Mouse (Mus musculus) myocyte (in vitro differentiated cells): ENCODE measurements around the gene Pacsin3. TPM values are rescaled to one million over a fixed set of nuclear protein-coding genes. Genes with fewer than 3 reads are reported as not detected.

ENCODE experiments used
- H3K27me3 ChIP-seq: one replicate; pipeline ENCODE4 v1.6.1; 2011; ENCODE audit not compliant: control insufficient read depth, insufficient read depth, insufficient read length
- H3K36me3 ChIP-seq: one replicate; pipeline ENCODE4 v1.6.1; 2011; ENCODE audit not compliant: control insufficient read depth, insufficient read depth
- H3K4me2 ChIP-seq: one replicate; pipeline ENCODE4 v1.6.1; 2011; ENCODE audit warnings: low read depth, control low read depth
- H3K4me3 ChIP-seq: one replicate; pipeline ENCODE4 v1.5.1; 2011; ENCODE audit warnings: mild to moderate bottlenecking, control low read depth, moderate library complexity
- H3K79me2 ChIP-seq: one replicate; pipeline ENCODE4 v1.6.1; 2011; ENCODE audit not compliant: control insufficient read depth, insufficient read depth
- H3ac ChIP-seq: one replicate; pipeline ENCODE4 v1.6.1; 2011; ENCODE audit not compliant: control insufficient read depth, insufficient read length
- CEBPB ChIP-seq: IDR thresholded peaks from 2 replicates; pipeline ENCODE4 v1.6.1; 2011; ENCODE audit warnings: mild to moderate bottlenecking, moderate library complexity; ENCODE audit not compliant: poor library complexity, insufficient read depth, severe bottlenecking
- E2F4 ChIP-seq: IDR thresholded peaks from one replicate; pipeline ENCODE4 v1.6.1; 2011; ENCODE audit warnings: mild to moderate bottlenecking, control low read depth, moderate library complexity; ENCODE audit not compliant: insufficient read depth
- MAX ChIP-seq: IDR thresholded peaks from one replicate; pipeline ENCODE4 v1.6.1; 2011; ENCODE audit warnings: low read depth, mild to moderate bottlenecking, control low read depth
- MYOD1 ChIP-seq, 3 experiments: IDR thresholded peaks; one replicate each; pipeline ENCODE4 v1.6.1; 2011; ENCODE audit warnings: control low read depth in 2 of 3, low read depth in 2 of 3, mild to moderate bottlenecking in 2 of 3, moderate library complexity in 1 of 3; ENCODE audit not compliant: insufficient read length in 2 of 3, control insufficient read depth in 1 of 3
- MYOG ChIP-seq, 3 experiments: IDR thresholded peaks; one replicate each; pipeline ENCODE4 v1.6.1; 2011; ENCODE audit warnings: control low read depth in 2 of 3, low read depth in 2 of 3, mild to moderate bottlenecking in 2 of 3; ENCODE audit not compliant: insufficient read length in 2 of 3, control insufficient read depth in 1 of 3, insufficient read depth in 1 of 3
- POLR2A ChIP-seq: IDR thresholded peaks from one replicate; pipeline ENCODE4 v1.6.1; 2011; ENCODE audit warnings: low read depth, mild to moderate bottlenecking, control low read depth, moderate library complexity; ENCODE audit not compliant: insufficient read length
- POLR2AphosphoS2 ChIP-seq: IDR thresholded peaks from one replicate; pipeline ENCODE4 v1.6.1; 2011; ENCODE audit warnings: low read depth, control low read depth; ENCODE audit not compliant: insufficient read length
- REST ChIP-seq: IDR thresholded peaks from one replicate; pipeline ENCODE4 v1.6.1; 2011; ENCODE audit warnings: mild to moderate bottlenecking, control low read depth, moderate library complexity; ENCODE audit not compliant: insufficient read depth, insufficient read length
- SRF ChIP-seq: IDR thresholded peaks from one replicate; pipeline ENCODE4 v1.6.1; 2011; ENCODE audit warnings: low read depth; ENCODE audit not compliant: control insufficient read depth, insufficient read length
- TCF12 ChIP-seq: IDR thresholded peaks from one replicate; pipeline ENCODE4 v1.6.1; 2011; ENCODE audit warnings: mild to moderate bottlenecking, control low read depth; ENCODE audit not compliant: poor library complexity, insufficient read depth, severe bottlenecking
- TCF3 ChIP-seq: IDR thresholded peaks from one replicate; pipeline ENCODE4 v1.6.1; 2011; ENCODE audit warnings: low read depth, control low read depth; ENCODE audit not compliant: insufficient read length
- USF1 ChIP-seq: IDR thresholded peaks from one replicate; pipeline ENCODE4 v1.6.1; 2011; ENCODE audit warnings: low read depth, mild to moderate bottlenecking, control low read depth, moderate library complexity
- polyA plus RNA-seq: library from polyadenylated mRNA; unstranded; fragments of >200 nt; fragmentation: generic; extraction: Trizol; gene quantifications from one replicate; pipeline ENCODE4 v1.2.1, GENCODE M21; 2012; ENCODE audit warnings: missing spikeins

The Pacsin3 gene
- polyA plus RNA-seq, 1 experiment: 141 TPM

DNA sequence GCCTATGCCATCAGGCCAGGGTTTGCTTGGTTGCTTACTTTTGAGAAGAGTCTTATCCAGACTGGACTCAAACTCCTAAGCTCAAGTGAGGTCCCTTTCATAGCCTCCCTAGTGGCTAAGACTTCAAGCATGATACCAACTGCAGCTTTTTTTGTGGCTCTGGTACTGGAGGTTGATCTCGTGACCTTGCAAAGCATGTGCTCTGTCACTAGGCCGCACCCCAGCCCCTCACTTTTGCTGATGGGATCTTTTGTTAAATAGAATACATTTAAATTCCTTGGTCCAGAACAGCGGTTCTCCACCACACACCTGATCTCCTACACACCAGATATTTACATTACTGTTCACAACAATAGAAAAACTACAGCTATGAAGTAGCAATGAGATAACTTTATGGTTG, 38.5 kb downstream of the Pacsin3 start:
- no peak overlapping the region for H3ac ChIP-seq
- H3K79me2 ChIP-seq: no peaks in the 10 kb centered on the region
- H3K36me3 ChIP-seq: no peaks in the 10 kb centered on the region
- no peak overlapping the region for H3K4me3 ChIP-seq
- TF ChIP-seq MAX (no peak), MYOG (IDR thresholded peaks at IDR 0.05; ENCODE audit: control insufficient read depth in 1 of 3, insufficient read depth in 1 of 3, insufficient read length in 2 of 3, low read depth in 2 of 3) (no peak), E2F4 (no peak), TCF12 (no peak), POLR2A (no peak), TCF3 (no peak), POLR2AphosphoS2 (no peak), USF1 (no peak), CEBPB (no peak), SRF (no peak), MYOD1 (IDR thresholded peaks at IDR 0.05; ENCODE audit: control insufficient read depth in 1 of 3, insufficient read length in 2 of 3, low read depth in 2 of 3) (no peak), REST (no peak)
- no peaks in the 10 kb centered on the region for H3K27me3 ChIP-seq
- H3K4me2 ChIP-seq: no peak overlapping the region

GRCm38 (mm10) chr2:91295895-91296294, 40.1 kb downstream of the Pacsin3 start:
- no peaks in the 10 kb centered on the region for H3K36me3 ChIP-seq
- H3ac ChIP-seq: no peak overlapping the region
- H3K27me3 ChIP-seq: no peaks in the 10 kb centered on the region
- H3K4me3 ChIP-seq: no peak overlapping the region
- TF ChIP-seq CEBPB (no peak), SRF (peak; percentile 61), MYOG (IDR thresholded peaks at IDR 0.05; ENCODE audit: control insufficient read depth in 1 of 3, insufficient read depth in 1 of 3, insufficient read length in 2 of 3, low read depth in 2 of 3) (peak in 1 of 3 experiments; percentile 80), MYOD1 (IDR thresholded peaks at IDR 0.05; ENCODE audit: control insufficient read depth in 1 of 3, insufficient read length in 2 of 3, low read depth in 2 of 3) (peak in 2 of 3 experiments; percentile 64 to 82), USF1 (no peak), E2F4 (no peak)
- H3K79me2 ChIP-seq: no peaks in the 10 kb centered on the region
- no peak overlapping the region for H3K4me2 ChIP-seq

- H3K36me3 ChIP-seq: no peaks in the 10 kb centered on the region
Measured at GRCm38 (mm10) chr2:91299156-91299555, 43.4 kb downstream of the Pacsin3 start.

DNA sequence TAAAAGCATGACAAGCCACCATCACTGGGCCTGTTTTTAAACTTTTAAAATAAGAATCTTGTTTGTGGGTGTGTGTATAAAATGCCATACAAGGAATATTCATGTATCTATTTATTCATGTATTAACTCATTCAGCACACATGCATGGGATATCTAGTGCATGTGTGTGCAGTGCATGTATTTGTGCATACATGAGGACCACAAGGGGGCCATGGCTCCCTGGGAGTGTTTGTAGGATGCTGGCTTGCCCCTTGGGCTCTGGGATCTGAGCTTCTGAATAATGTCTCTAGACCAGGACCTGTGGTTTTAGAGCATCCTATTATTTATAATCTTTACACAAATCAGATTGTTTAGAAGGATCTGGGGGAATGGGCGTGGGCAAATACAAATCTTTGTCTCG, 45.0 kb downstream of the Pacsin3 start:
- Histone ChIP-seq H3K36me3 (no peaks in the 10 kb centered on the region), H3K4me2 (no peak overlapping the region), H3K4me3 (no peak overlapping the region), H3K27me3 (no peaks in the 10 kb centered on the region), H3ac (no peak overlapping the region), H3K79me2 (no peaks in the 10 kb centered on the region)
- no peak for TF ChIP-seq USF1
- TF ChIP-seq MYOG (IDR thresholded peaks at IDR 0.05; ENCODE audit: control insufficient read depth in 1 of 3, insufficient read depth in 1 of 3, insufficient read length in 2 of 3, low read depth in 2 of 3): no peak
- TF ChIP-seq POLR2A: no peak
- TF ChIP-seq SRF: no peak
- no peak for TF ChIP-seq POLR2AphosphoS2
- no peak for TF ChIP-seq E2F4
- no peak for TF ChIP-seq REST
- TF ChIP-seq MYOD1 (IDR thresholded peaks at IDR 0.05; ENCODE audit: control insufficient read depth in 1 of 3, insufficient read length in 2 of 3, low read depth in 2 of 3): no peak
- no peak for TF ChIP-seq CEBPB
- TF ChIP-seq TCF3: no peak
- TF ChIP-seq TCF12: no peak
- TF ChIP-seq MAX: no peak

More at GRCm38 (mm10) chr2:91299156-91299555, 43.4 kb downstream of the Pacsin3 start:
- Histone ChIP-seq H3K79me2 (no peaks in the 10 kb centered on the region), H3K27me3 (no peaks in the 10 kb centered on the region), H3K4me2 (peak overlapping the region; percentile 66), H3ac (no peak overlapping the region), H3K4me3 (no peak overlapping the region)
- peak; percentile 74 for TF ChIP-seq TCF12
- peak; percentile 76 for TF ChIP-seq TCF3
- TF ChIP-seq POLR2AphosphoS2: no peak
- TF ChIP-seq POLR2A: peak; percentile 29
- no peak for TF ChIP-seq REST
- no peak for TF ChIP-seq MAX
- TF ChIP-seq E2F4: no peak
- peak; percentile 31 for TF ChIP-seq USF1
- TF ChIP-seq CEBPB: no peak
- TF ChIP-seq MYOD1 (IDR thresholded peaks at IDR 0.05; ENCODE audit: control insufficient read depth in 1 of 3, insufficient read length in 2 of 3, low read depth in 2 of 3): peak; percentile 26 to 98 (median 96)
- peak; percentile 40 for TF ChIP-seq SRF
- TF ChIP-seq MYOG (IDR thresholded peaks at IDR 0.05; ENCODE audit: control insufficient read depth in 1 of 3, insufficient read depth in 1 of 3, insufficient read length in 2 of 3, low read depth in 2 of 3): peak; percentile 89 to 96 (median 91)

DNA sequence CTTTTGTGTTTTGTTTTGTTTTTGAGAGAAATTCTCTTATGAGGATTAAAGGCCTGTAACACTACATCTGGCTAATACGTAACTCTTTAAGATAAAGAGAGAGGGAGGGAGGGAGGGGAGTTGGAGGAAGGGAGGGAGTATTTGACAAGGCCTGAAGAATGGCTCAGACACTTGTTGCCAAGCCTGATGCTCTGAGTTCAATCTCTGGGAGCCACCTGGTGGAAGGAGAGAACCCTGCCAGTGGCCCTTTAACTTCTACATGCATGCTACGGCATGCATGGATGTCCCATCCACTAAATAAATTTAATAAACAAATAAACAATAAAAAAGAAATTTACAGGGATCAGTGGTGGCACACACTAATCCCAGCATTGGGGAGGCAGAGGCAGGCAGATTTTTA, 46.1 kb downstream of the Pacsin3 start:
- TF ChIP-seq POLR2AphosphoS2 (no peak), MAX (no peak), E2F4 (no peak), USF1 (no peak), TCF12 (no peak), POLR2A (no peak), TCF3 (no peak), CEBPB (no peak), SRF (no peak), REST (no peak), MYOD1 (IDR thresholded peaks at IDR 0.05; ENCODE audit: control insufficient read depth in 1 of 3, insufficient read length in 2 of 3, low read depth in 2 of 3) (no peak), MYOG (IDR thresholded peaks at IDR 0.05; ENCODE audit: control insufficient read depth in 1 of 3, insufficient read depth in 1 of 3, insufficient read length in 2 of 3, low read depth in 2 of 3) (no peak)
- H3K27me3 ChIP-seq: no peaks in the 10 kb centered on the region
- H3K4me3 ChIP-seq: no peak overlapping the region
- no peak overlapping the region for H3K4me2 ChIP-seq
- no peak overlapping the region for H3ac ChIP-seq
- H3K79me2 ChIP-seq: no peaks in the 10 kb centered on the region
- H3K36me3 ChIP-seq: no peaks in the 10 kb centered on the region
